17 mouse cellular contexts compared by ENCODE assay signal in the genomic region with DNA sequence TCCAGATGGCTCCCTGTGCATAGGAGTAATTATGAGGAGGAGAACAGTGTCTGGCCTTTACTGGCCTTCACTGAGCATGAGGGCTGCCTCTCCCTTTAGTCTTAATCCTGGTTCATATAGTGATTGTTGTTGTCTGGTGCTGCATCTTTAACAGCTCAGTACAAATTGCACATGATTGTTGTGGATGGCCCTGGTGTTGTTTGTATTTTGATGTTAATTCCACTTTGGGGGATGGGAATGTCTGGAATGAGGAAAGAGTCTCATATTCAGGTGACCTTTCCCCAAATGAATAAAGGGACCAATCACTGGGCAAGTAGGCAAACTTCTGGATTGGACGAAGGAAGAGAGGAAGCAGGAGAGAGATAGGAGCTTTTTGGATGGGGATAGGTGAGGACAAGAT.
"Had no signal": no experiment of that assay in that cellular context is flagged by ENCODE, and none has a peak within 500 bp of the region (broad histone marks: within the 10 kb centered on the region; RNA-seq: fewer than 3 reads in every experiment).

No protein-coding gene starts in this region.

- ATAC-seq: hindbrain, postnatal 0 days; intestine, embryonic 16.5 days; liver, embryonic 12.5 days had no signal

- DNase-seq: gastrocnemius, adult 2 months; gastrocnemius, postnatal 10 days; gastrocnemius, postnatal 25 days; heart, adult 18-20 months; heart, postnatal 14 days; heart, postnatal 36 days; kidney, adult 11 months; kidney, adult 2 months; kidney, adult 9 months; kidney, postnatal 14 days; kidney, postnatal 36 days; layer of hippocampus, adult 9-11 months; layer of hippocampus, postnatal 36 days; left cerebral cortex, postnatal 4 days had no signal
